Mouse (Mus musculus) hindbrain, embryonic 11.5 days (tissue): ENCODE data around the gene Pdcd1lg2. TPM values are rescaled to one million over a fixed set of nuclear protein-coding genes. Genes with fewer than 3 reads are reported as not detected.
"Not testable (repeated sequence)": the region's sequence is repeated elsewhere in the genome, so short reads cannot be mapped to it uniquely, and the experiment has no call there.

Source experiments
- ATAC-seq: fragments of 200-750 bp; cut with Nextera tagmentation; 2 replicates; pipeline ENCODE4 v1.8.0; 2017; ENCODE audit warnings: mild to moderate bottlenecking, moderate TSS enrichment, moderate library complexity; ENCODE audit not compliant: low FRiP score
- DNase-seq: peaks from one replicate; pipeline ENCODE4 v3.0.0-alpha.2; 2015; ENCODE audit warnings: low spot score
- H3K27ac ChIP-seq: fragments of 300-500 bp; sonication (generic); 2 replicates; pipeline ENCODE4 v1.5.1; 2014; ENCODE audit warnings: mild to moderate bottlenecking, low read depth, low read length
- H3K27me3 ChIP-seq: fragments of 300-500 bp; sonication (generic); 2 replicates; pipeline ENCODE4 v1.6.1; 2014; ENCODE audit warnings: mild to moderate bottlenecking, low read length, moderate library complexity, mixed read lengths; ENCODE audit not compliant: control insufficient read depth, insufficient read depth
- H3K36me3 ChIP-seq: fragments of 300-500 bp; sonication (generic); 2 replicates; pipeline ENCODE4 v1.6.1; 2014; ENCODE audit warnings: mild to moderate bottlenecking, low read length, moderate library complexity, mixed read lengths; ENCODE audit not compliant: control insufficient read depth, insufficient read depth
- H3K4me1 ChIP-seq: fragments of 300-500 bp; sonication (generic); replicated peaks from 2 replicates; pipeline ENCODE4 v1.6.1; 2014; ENCODE audit warnings: low read length, mixed read lengths; ENCODE audit not compliant: control insufficient read depth, insufficient read depth
- H3K4me2 ChIP-seq: fragments of 300-500 bp; sonication (generic); replicated peaks from 2 replicates; pipeline ENCODE4 v1.6.1; 2014; ENCODE audit warnings: mild to moderate bottlenecking, low read depth, low read length
- H3K4me3 ChIP-seq: fragments of 300-500 bp; sonication (generic); 2 replicates; pipeline ENCODE4 v1.5.1; 2014; ENCODE audit warnings: low read depth, low read length
- H3K9ac ChIP-seq: fragments of 300-500 bp; sonication (generic); 2 replicates; pipeline ENCODE4 v1.6.1; 2014; ENCODE audit warnings: low read depth, low read length
- H3K9me3 ChIP-seq: fragments of 300-500 bp; sonication (generic); 2 replicates; pipeline ENCODE4 v1.6.1; 2016; ENCODE audit warnings: low read length; ENCODE audit not compliant: control insufficient read depth
- WGBS: fragments of 180-500 bp; shearing (Covaris S2); extraction: QIAGEN DNeasy Blood & Tissue Kit; methylation state at CpG from one replicate; pipeline ENCODE4 v1.1.7; 2014; 5-methylcytosine and 5-hydroxymethylcytosine counted together
- polyA plus RNA-seq: library from polyadenylated mRNA; unstranded; fragments of >200 nt; fragmentation: Nextera tagmentation; extraction: Ambion mirVana; gene quantifications from 2 replicates; pipeline ENCODE4 v1.2.1, GENCODE M21; 2014

Gene Pdcd1lg2
- polyA plus RNA-seq, 1 experiment from 2014 or later, result not detected

DNA sequence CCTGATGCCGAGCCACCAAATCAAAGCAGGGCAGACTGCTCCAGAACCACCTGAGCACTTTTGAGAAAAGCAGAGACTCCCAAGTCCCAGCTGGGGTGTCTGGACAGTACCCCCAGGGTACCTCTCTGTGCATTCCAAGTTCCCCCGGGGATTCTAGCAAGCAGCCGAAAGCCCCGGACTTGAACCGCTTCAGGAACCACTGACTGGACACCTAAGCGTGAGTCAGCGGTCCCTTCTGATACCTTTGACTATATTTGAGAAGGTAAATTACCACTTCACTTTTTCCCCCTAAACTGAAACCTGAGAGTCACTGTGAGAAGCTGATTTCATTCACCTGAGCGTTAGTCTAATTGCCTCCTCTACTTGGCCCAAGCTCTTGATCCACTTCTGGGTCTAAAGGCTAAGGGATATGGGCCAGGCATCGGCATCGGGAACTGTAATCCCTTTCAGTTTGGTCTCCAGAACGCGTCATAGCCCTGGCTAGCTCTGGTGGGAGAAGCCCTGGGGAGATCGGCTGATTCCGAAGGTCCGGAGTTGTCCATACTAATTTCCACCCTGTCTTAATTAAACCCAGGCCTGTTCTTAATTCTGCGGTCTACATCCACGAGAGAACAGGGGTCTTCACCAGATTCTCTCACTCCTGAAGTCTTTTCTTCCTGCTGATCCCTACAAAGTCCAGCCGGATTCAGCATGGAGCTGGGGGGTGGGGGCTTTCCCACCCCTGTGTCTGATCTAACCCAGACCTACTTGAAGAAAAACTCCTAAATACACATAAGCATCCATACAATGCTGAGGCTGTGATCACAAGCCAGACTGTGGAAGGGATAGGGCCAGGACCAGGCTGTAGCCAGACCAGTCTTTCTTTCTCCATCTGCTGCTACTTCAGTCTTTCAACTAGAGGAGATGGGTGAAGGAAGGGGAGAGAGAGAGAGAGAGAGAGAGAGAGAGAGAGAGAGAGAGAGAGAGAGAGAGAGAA, 4.4 kb upstream of the Pdcd1lg2 start:
- Histone ChIP-seq H3K9ac (no peak overlapping the region), H3K4me3 (no peak overlapping the region), H3K27me3 (no peaks in the 10 kb centered on the region), H3K27ac (no peak overlapping the region), H3K36me3 (no peaks in the 10 kb centered on the region), H3K4me2 (no peak overlapping the region), H3K9me3 (no peaks in the 10 kb centered on the region), H3K4me1 (no peaks in the 10 kb centered on the region)
- no peak for ATAC-seq
- no peak for DNase-seq
- WGBS, result 76% methylated on average over 18 of the region's 18 CpGs

DNA sequence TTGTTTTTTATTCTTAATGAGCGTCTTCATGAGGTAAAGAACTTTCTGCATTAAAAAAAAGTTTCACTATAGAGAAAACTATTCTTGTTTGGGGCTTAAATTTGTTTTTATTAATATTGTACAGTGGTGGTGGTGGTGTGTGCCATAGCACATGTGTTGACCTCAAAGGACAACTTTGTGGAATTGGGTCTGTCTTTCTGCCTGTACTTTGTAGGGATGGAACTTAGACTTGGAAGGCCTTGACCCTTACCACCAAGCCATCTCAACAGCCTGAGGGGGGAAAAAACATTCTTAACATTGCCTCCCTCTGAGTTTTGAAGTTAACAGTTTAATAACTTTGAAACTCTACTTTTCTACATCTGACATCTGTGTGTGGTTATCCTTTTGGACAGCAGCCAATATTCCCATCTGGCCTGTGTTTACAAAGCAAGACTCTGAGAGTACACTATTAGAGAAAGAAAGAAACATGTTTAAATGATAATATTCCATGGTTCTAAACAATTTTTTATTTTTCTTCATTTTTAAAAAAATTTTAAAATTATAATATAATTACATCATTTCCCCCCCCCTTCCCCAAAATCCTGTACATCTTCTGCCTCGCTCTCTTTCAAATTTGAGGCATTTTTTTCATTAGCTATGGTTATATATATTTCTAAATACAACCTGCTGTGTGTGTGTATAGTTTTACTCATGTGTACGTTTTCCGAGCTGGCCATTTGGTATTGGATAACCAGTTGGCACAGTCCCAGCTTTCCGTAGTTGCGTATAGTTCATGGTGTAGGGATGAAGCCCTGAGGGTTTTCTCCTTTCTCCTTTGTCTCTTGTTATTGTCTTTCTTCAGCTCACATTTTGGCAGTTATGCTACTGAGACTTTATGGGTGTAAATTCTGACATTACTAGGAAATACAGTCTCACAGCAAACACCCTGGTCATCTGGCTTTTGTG, 2.0 kb downstream of the Pdcd1lg2 start:
- WGBS, result 71% methylated on average over 6 of the region's 6 CpGs
- DNase-seq (peak; percentile 44), ATAC-seq (no peak)
- no peaks in the 10 kb centered on the region for H3K4me1 ChIP-seq
- H3K4me3 ChIP-seq, result no peak overlapping the region
- no peaks in the 10 kb centered on the region for H3K36me3 ChIP-seq
- H3K27me3 ChIP-seq, result no peaks in the 10 kb centered on the region
- no peak overlapping the region for H3K27ac ChIP-seq
- H3K4me2 ChIP-seq, result no peak overlapping the region
- no peak overlapping the region for H3K9ac ChIP-seq
- H3K9me3 ChIP-seq, result no peaks in the 10 kb centered on the region

DNA sequence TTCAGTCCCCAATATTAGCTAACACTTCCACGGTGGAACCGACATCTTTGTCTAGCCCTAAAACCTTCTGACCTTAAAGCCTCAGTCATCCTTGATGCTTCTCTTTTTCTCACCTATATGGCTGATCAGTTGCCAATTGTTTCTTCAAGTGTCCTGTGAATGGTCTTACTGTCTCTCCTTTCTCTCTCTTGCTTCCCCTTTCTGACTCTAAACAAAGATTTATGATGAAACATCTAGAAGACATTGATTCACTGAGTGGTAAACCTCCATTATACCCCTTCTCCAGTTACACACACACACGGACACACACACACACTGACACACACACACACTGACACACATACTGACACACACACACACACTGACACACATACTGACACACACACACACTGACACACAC, 3.8 kb downstream of the Pdcd1lg2 start:
- H3K9ac ChIP-seq, result no peak overlapping the region

DNA sequence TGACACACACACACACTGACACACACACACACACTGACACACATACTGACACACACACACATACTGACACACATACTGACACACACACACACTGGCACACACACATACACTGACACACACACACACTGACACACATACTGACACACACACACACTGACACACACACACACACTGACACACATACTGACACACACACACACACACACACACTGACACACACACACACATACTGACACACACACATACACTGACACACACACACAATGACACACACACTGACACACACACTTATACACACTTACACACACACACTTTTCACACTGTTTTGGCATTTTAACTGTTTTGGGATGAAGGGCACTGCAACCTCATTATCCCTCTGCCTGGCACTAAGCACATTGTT, 4.2 kb downstream of the Pdcd1lg2 start:
- not testable (repeated sequence) for ATAC-seq, H3K4me1 ChIP-seq, H3K4me2 ChIP-seq, H3K36me3 ChIP-seq, H3K27me3 ChIP-seq, H3K4me3 ChIP-seq, DNase-seq, H3K9me3 ChIP-seq, H3K9ac ChIP-seq, H3K27ac ChIP-seq

More for the DNA sequence above, 3.8 kb downstream of the Pdcd1lg2 start:
- Histone ChIP-seq H3K4me2 (no peak overlapping the region), H3K9me3 (no peaks in the 10 kb centered on the region), H3K4me1 (no peaks in the 10 kb centered on the region), H3K4me3 (no peak overlapping the region), H3K27me3 (no peaks in the 10 kb centered on the region), H3K27ac (no peak overlapping the region), H3K36me3 (no peaks in the 10 kb centered on the region)
- ATAC-seq (no peak), DNase-seq (no peak)
- 82% methylated on average over 3 of the region's 3 CpGs for WGBS

DNA sequence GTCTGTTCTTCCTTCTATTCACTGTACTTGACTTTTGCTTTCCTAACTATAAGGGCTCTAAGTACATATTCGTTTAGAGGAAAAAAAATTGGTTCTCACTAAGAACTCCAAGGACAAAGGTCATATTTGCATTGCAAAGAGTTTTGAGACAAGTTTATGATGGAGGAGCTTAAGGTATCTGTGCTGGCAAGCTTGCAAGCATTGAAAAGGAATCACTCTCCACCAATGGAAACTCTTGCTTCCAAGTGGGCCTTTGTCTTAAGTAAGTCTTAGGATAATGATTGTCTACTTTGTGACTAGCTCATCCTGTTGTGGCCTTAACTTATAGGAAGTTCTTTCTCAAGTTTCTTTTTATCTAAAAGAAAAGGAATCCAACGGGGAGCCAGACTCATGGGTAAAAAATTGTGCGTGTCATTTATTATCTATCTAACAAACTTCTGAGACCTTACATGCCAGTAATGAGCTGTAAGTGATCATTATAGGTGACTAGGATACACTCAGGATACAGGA, 5.7 kb downstream of the Pdcd1lg2 start:
- WGBS, result 83% methylated on average over 3 of the region's 3 CpGs
- no peaks in the 10 kb centered on the region for H3K36me3 ChIP-seq
- DNase-seq (no peak), ATAC-seq (no peak)
- no peak overlapping the region for H3K27ac ChIP-seq
- no peaks in the 10 kb centered on the region for H3K27me3 ChIP-seq
- H3K4me3 ChIP-seq, result no peak overlapping the region
- H3K9ac ChIP-seq, result no peak overlapping the region
- no peaks in the 10 kb centered on the region for H3K9me3 ChIP-seq
- no peak overlapping the region for H3K4me2 ChIP-seq
- H3K4me1 ChIP-seq, result no peaks in the 10 kb centered on the region

DNA sequence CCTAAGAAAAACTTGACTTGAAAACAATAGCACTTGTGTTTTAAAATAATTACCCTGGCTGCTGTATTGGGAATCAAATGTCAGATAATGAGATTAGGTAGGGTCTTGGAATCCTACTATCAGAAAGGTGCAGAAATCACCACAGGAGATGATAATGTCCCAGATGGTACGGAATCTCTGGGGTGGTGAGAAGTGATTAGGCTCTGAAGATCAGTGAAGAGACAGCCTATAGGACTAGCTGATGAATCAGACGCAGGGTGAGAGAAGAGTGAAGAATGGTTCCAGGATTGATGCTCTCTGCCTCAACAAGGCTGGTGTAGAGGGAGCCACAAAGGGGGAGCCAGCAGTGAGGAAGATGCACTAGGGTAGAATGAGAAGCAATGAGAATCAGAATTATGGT, 6.5 kb downstream of the Pdcd1lg2 start:
- WGBS, result 81% methylated on average over 2 of the region's 2 CpGs
- ATAC-seq (no peak), DNase-seq (no peak)
- Histone ChIP-seq H3K4me1 (no peaks in the 10 kb centered on the region), H3K27me3 (no peaks in the 10 kb centered on the region), H3K4me2 (no peak overlapping the region), H3K9me3 (no peaks in the 10 kb centered on the region), H3K27ac (no peak overlapping the region), H3K4me3 (no peak overlapping the region), H3K36me3 (no peaks in the 10 kb centered on the region), H3K9ac (no peak overlapping the region)

DNA sequence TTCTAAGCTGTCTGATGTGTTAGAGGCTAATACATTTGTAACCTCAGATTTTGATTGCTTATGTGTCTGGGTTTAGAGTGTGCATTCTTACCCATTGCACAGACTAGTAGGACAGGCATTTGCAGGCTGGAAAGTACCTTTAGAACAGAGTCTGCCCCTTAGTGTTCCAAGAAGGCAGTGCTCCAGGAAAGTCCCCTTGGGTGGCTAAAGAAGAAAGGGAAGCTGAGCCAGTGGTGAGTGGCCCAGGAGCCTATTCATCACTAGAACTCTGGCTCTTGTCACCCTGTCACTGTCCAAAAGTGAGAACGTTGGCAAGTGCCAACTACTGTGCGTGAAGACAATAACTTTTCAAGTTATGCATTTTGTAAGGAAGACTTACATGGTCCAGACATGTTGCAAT, 7.2 kb downstream of the Pdcd1lg2 start:
- Histone ChIP-seq H3K9me3 (no peaks in the 10 kb centered on the region), H3K27ac (no peak overlapping the region), H3K9ac (no peak overlapping the region), H3K36me3 (no peaks in the 10 kb centered on the region), H3K4me2 (no peak overlapping the region), H3K27me3 (no peaks in the 10 kb centered on the region), H3K4me1 (no peaks in the 10 kb centered on the region), H3K4me3 (no peak overlapping the region)
- WGBS, result 87% methylated on average over 2 of the region's 2 CpGs
- DNase-seq, result no peak
- no peak for ATAC-seq

DNA sequence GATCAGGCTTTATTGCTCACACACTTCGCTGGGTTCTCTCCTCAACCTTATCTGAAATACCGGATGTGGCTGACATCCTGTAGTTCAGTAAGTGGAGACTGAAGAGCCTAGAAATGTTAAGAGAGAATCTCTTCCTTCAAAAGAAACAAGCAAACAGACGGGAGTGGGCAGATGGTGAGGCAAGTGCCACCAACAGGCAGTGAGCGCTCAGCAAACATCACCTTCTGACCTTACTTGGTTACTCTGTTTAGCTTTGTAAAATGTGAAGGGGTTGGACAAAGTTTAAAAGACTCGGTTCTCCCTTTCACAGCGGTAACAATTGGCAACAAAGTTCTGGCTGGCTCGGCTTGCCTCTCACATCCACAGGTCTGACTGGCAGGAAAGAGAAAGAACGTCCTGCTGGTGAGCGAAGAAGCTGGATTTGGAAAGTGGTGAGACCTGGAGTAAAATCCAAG, 8.0 kb downstream of the Pdcd1lg2 start:
- no peaks in the 10 kb centered on the region for H3K36me3 ChIP-seq
- H3K27ac ChIP-seq, result no peak overlapping the region
- no peaks in the 10 kb centered on the region for H3K4me1 ChIP-seq
- no peaks in the 10 kb centered on the region for H3K27me3 ChIP-seq
- ATAC-seq (no peak), DNase-seq (no peak)
- no peak overlapping the region for H3K9ac ChIP-seq
- H3K9me3 ChIP-seq, result no peaks in the 10 kb centered on the region
- no peak overlapping the region for H3K4me3 ChIP-seq
- H3K4me2 ChIP-seq, result no peak overlapping the region
- WGBS, result 30% methylated on average over 9 of the region's 9 CpGs
